Mouse (Mus musculus) layer of hippocampus, adult 8-10 months (tissue): ENCODE data around the gene Dock3. TPM values are rescaled to one million over a fixed set of nuclear protein-coding genes. Genes with fewer than 3 reads are reported as not detected.

Experiments
- DNase-seq, 2 experiments: peaks; one replicate each; pipeline ENCODE4 v3.0.0; 2022; ENCODE audit warnings: low spot score in 2 of 2
- total RNA-seq, 4 experiments: library from RNA; stranded (reverse); gene quantifications; 2 replicates each; pipeline ENCODE4 v1.2.4; 2022

The Dock3 gene
- total RNA-seq = 100 to 1,000 TPM; 105 to 129 (median 117) TPM

DNA sequence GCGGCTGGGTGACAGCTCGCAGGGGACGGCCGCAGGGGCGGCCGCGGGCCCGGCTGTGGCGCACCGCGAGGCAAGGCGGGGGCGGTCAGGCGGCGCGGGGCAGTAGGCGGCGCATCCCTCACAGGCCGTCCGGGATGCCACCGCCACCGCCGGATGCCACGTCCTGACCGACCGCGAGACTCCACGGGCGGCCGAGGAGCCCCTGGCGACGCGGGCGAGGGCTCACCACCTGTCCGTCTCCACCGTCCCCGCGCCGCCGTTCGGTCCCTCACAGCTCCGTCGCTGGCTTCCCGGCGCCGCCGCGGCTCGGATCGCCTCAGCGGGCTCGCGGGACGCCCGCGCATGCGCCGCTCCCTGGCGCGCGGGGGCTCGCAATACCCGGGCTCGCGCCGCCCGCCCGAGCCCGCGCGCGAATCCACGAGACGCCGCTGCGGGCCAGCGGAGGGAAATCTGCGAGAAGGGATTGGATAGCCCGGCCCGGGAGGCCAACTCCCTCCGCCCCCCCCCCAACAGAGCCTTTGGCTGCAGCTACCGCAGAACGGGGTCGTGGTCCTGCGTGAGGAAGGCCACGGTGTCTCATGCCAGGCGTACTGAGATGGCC, at the start of gene Dock3:
Dock3 (minus strand) TSS at position 371 of the 601 bp plus-strand sequence.
- DNase-seq = peak; percentile 59 to 76

DNA sequence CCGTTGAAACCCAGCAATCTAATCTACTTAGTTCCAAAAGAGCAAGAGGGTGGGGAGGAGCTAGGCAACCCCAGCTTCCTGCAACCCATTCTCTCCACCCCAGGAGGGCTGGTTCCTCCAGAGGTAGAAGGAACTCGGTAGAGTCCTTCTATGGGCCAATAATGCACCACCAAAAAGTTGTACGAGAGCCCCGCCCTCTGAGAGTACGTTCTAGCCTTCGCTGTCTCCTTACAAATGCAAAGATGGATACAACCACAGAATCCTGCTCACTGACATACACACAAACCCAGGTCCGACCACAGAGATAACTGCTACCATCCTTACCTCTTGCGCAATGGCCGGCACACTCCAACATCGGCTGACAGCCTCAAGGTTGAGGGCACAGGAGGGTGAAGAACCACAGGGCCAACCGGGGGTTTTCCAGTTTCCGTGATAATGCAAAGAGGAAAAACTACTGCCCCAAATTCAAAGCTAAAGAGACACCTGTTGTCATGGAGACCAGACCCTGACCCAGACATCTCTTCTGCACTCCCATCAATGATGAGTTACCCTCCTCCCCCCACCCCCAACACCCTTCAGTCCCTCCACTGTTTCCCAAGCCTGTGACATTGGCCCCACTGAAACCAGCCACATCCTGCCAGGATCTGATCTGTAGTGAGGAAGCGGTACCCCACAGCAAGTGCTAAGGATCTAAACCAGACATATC, 48.8 kb upstream of the Dock3 start:
- DNase-seq = no peak

DNA sequence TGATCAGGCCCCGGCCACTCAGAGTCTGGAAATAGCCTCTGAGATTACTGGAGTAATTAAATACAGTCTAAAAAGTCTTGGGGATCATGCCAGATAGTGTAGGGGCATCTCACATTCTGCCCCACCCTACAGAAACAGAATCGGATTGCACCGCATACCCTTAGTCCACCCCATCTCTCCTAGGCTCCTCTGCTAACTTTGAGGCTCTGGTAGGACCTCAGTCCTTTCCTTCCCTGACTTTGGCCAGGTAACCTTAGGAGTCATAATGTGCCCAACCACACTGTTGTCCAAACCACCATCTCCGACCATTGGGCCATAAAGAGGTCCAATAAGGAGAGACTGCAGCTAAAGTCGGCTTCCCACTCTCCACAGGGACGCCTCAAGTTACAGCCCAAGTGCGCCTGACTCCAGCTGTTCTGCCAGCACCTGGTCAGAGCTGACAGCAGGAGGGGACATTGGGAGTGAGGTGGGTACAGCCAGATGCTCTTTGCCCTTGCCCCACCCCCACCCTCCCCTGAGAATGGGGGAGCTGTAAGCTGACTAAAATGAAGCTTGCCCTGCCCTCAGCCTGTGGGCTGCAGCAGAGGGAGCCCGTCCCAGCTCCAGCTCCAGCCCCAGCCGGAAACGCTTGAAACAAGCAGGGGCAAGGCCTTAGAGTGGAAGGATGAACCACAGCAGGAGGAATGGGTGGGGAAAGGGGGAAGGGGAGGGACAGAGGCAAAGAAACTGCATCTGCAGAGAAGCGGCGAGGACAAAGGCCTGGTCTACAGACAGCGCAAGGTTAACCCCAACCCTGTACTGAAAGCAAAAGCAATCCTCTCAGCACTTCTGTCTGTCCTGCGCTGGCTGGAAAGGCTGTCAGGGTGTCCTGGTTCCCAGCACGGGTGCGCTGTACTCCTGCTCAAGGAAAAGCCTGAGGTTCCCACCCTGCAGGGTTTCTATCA, 47.9 kb upstream of the Dock3 start:
- no peak for DNase-seq

DNA sequence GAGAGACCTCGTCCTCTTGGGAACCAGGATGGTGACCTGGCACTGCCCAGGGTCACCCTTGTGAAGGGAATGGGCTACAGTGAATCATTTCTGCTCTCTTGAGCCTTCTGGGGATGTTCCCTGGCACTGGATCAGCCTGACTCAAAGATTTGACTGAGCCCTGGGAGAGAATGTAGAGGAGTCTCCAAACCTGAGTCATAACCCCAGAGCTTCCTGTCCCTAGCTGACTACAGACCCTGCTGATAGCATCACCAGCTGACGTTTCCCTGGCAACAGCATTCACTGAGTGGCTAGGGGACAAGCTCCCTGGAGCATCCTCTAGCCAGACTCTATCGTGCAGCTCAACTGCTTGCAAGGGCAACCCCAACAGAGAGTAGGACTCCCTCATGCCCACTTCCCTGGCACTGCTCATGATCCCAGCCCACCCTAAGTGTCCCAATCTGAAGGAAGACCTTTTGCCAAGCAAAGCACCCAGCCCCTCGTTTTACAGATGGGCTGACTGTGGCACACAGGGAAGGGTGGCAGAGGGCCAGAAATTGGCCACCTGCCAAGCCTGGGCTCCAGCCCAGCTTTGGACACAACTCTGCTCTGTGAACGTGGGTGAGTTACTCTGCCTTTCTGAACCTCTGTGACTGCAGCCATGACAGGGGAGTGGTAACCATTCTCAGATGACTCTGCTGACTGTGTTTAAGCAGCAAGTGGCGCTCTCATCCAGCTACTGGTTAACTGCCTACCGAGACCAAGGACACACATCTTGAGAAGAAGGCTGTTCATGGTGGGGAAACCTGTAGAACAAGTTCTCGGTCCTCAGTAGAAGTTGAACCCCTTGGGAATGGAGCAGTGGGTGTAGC, 47.0 kb upstream of the Dock3 start:
- DNase-seq = no peak

DNA sequence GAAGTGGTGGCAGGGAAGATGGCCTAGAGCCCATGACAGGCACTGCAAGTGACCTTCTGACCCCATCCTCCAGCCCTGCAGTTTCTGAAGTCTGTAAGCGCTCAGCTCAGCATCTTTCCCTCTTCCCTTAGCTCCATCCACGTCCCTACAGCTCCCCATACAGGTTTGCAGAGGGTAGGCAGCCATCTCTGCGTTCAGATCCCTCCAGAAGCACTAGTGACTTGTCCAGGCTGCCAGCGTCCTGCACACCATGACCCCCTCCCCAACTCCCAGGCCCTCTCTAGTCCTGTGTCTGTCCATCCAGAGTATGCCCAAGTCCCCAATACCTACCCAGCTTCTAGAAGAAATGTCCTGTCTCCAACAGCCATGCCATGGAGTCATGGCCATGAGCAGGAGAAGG, 46.4 kb upstream of the Dock3 start:
- DNase-seq = no peak

DNA sequence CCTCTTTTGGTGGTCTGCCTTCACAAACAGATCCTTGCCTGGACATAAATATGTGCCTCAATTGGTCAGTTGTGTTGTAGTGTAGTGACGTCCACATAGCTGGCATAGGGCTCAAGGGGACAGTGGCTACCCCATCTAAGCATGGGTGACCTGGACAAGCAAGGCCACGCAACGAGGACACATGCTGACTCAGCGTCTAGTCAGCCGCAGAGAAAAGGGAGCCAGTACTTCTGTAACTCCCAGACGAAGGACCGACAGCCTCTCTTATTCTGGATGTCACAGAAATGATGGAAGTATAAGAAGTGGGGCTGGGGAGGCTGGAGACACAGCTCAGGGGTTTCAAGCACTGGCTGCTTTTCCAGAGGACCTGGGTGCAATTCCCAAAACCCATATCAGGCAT, 45.9 kb upstream of the Dock3 start:
- DNase-seq = no peak

DNA sequence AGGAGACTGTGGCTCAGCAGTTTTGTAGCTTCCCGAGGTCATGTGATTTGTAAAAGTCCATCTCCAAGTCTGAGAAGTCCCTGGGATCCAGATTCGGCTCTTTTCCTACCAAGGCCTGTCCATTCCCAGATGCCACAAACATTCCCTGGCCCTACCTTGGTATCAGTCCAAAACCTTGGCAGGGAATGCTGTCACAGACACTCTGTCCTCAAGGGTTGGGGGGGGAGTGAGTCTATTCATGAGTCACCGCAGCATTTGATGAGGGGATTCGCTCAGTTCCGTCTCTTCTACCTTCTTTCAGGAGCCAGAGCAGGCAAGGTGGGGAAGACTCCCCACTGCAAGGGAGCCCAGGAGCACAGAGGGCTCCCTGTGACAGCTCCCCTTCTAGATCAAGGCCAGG, 44.0 kb upstream of the Dock3 start:
- DNase-seq = no peak

DNA sequence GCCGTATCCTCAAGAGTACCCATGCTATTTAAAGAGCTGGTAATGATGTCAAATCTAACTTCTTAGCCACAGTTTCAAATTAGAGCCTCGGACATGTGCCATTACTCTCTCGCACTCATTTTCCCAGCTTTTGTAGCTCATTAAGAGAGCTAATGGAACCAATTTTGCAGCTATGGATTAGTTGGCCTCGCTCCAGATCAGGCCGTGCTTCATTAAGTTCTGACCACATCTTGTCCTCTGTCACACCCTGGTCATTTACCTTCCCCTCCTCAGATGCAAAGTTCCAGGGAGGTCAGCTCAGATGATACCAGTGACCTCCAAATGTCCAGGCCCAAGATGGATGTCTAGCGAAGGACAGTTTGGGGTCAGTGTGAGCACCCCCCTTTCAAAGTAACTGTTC, 43.0 kb upstream of the Dock3 start:
- no peak for DNase-seq

DNA sequence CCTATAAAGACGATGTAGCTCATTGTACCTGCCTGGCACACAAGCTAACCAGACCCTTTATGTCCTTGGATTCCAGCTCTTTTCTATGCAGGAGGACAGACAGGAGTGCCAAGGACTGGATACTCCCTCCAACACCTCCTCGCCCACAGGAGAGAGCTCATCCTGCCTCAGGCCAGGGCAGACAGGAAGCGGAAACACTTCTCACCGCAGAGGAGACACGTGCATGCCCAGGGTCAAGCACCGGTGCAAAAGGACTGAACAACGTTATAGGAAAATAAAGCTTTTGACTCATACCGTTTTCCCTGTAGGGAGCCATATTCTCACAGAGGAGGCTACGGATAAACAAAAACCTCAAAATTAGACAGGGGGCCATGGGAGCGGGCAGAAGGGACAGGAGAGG, 41.5 kb upstream of the Dock3 start:
- DNase-seq = no peak

DNA sequence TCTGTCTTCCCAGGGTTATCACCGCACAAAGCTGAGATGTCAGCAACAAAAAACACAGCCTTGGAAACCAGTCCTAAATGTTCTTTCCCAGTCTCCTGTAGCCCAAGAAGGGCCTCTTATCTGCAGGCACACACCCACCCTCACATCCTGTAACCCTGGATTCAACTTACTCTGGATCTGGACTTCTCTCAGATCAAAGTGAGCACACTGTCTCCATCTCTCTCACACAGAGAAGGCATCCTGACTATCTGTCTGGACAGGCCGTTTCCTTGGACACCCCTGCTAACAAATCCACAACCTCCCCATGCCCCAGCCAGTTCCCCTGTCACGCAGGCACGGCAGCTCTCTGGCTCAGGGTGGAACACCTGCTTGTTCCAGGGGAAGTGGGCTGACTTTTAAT, 40.6 kb upstream of the Dock3 start:
- no peak for DNase-seq

DNA sequence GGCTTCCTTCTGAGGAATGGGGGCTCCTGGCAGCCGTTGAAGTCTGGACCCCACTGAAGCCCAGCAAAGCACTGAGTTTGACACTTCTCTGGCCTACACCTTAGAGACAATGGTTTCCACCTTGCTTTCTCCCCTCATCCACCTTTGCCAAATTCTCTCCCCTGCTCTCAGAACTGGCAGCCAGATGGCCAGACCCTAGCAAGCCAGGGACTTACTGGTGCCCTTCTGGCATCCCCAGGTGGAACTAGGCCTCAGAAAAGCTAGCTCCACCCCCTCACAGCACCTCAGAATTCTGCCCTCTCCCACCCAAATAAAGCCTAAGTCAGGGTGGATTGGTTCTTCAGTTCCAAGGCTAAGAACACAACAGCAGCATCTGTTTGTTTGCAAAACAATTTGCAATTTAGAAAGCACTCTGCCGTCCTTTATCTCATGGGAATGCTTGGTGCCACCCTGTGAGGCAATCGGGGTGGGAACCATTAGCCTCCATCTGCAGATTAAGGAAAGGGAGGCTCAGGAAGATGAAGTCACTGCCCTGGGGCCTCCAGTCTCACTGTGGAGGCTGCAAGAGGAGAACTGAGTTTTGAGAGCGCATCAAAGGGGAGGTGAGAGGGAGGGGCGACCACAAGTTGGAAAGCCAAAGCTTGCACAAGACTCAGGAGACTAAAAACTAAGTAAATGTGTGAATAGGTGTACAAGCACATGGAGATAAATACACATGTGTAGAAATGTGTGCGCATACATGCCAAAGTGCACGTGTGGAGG, 39.6 kb upstream of the Dock3 start:
- DNase-seq = no peak

DNA sequence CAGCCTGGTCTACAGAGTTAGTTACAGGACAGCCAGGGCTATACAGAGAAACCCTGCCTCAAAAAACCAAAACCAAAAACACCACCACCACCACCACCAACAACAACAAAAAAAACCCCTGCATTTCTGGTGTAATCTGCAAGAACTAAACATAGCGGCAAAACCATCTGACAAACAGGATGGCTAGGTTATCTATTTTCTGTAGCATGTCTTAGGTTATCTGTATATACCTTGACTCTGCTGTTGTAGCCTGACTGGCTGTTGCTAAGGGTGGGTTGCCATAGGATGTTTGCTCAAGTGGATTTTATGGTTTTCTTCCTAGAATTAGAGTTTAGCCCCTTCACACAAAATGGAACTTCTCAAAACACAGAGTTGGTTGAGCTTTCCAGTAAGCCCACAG, 38.1 kb upstream of the Dock3 start:
- DNase-seq = no peak

DNA sequence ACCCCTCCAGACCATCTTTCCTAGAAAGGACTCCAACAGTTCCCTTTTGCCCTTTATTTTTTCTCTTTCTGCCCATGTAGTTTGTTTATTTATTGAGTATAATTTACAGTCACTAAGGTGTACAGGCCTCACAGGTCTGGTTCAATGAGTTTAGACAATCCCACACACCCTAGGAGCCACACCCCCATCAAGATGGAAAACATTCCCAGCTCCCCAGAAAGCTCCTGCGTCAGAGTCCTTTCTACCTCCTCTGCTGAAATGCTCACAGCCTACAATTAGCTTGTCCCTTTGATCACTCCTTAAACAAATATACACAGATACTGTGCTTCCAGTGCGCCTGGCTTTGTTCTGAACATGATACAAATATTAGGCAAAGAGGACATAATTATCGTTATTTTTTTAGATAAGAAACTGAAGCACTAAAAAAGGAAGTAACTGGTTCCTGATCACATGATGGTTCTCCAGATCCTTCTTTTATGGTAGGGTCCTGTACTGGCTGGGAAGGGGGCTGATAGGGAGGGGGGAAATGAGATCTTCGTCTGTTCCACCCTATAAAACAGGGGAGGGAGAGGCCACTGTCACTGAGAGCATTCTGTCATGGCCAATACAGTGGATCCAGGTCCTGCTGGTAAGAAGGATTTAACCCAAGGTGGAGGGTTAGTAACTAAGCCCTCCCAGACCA, 36.2 kb upstream of the Dock3 start:
- no peak for DNase-seq

DNA sequence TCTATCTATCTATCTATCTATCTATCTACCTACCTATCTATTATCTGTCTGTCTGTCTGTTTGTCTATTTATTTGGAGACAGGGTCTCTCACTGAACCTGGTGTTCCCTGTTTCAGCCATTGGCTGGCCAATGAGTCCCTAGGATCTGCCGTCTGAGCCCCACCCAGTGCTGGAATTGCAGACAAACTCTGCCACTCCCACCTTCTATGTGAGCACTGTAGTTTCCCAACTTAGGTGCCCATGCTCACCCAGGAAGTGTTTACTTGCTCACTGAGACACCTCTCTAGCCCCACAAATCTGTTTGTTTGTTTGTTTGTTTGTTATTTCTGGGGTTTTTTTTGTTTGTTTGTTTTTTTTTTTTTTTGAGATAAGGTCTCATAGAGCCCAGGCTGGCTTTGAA, 35.3 kb upstream of the Dock3 start:
- DNase-seq = no peak

DNA sequence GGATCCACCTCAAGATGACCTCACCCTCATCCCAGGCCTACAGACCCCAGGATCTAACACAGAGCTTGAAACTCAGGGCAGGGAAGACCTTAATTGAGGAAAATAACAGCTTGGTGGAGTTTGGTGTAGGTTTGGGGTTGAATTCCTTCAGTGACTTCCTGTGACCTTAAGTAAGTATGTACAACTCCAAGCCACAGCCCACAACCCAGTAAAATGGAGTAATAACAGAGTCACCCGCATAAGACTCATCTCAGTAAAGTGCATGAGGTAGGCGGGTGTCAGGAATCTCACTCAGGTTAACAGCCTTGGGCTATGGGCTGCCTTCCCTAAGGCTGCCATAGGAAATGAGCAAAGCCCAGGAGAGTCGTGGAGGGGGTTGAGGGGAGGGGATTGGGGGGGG, 33.0 kb upstream of the Dock3 start:
- DNase-seq = no peak

DNA sequence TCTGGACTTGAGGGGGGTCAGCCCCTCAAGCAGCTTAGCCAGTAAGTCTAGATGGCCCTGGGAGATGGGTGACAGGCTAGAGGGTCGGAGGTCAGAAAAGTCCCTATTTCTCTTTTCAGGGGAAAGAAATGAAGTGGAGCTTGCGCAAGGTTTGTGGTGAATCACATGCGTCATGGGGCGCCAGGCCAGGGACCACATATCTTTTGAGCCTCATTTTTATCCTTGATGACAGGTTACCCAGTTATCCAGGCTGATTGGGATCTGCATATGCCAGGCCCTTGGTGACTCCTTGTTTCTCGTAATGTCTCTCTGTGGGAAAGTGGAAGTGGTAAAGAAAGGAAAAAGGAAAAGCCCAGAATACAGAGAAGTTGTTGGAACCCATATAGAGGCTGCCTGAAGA, 32.2 kb upstream of the Dock3 start:
- no peak for DNase-seq

DNA sequence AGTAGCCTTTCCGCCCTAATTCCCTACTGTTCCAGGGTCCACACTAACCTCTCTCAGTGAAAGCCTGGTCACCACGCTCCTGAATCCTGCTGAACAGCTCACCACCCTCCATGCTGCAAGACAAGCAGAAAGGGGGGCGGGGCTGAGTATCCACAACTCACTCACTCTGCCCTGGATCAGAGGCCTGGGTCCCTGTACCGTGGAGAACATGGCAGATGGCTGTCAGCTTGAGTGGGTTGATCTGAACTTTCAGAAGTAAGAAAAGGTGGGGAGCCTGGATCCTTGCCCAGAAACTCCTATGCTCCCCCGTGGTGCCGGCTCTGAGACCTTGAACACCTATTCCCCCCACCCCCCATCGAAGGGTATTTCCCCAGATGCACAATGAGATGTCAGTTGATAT, 30.7 kb upstream of the Dock3 start:
- DNase-seq = no peak

DNA sequence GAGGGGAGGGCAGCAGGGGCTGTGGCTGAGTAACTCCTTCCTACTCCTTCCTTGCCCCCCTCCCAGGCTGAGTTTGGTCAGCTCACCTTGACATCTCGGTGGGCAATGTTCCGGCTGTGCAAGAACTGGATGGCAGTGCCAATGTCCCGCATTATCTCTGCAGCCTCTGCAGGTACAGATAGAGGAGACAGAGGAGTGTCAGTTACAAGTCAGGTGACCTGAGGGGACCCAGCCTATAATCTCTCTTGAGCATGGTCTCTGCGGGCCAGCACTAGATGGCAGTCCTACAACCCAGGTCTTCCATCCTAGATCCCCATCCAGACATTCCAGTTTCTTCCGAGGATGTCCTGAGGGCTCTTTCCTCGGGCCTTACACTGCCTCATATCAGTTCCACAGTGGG, 30.1 kb upstream of the Dock3 start:
- no peak for DNase-seq

DNA sequence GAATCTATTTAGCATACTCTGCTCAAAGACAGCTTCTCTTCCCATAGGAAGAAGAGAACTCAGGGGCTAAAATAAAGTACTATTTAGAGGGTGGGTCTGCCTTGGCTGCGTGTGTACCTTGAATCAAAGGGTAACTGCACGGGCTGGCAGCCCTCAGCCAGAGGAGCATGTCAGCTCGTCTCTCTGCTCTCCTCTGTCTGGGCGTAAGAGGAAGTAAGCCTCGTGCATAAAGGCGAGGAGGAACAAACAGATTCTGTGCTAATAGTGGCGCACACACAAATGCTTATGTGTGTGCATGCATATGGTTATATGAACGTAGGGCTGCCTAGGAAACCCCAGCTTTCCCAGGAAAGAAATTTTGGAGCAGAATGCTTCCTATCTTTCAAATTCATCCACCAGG, 29.1 kb upstream of the Dock3 start:
- DNase-seq = no peak

DNA sequence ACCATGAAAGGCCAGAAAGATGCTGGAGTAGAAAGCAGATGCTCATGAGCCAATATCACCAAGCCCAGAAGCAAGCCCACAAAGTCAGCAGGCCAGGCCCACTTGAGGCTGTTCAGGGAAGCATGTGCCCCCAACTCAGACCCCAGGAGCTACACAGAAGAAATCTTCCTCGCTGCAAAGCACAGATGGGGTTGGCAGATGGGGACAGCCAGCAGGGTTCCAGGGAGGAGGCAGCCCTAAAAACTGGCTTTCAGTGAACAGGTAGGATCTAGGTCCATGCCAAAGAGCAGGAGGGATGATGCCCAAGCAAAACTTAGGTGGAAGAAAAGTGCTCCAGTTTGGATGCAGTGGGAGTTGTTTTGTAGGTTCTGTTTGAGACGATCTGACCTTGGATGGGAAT, 28.7 kb upstream of the Dock3 start:
- DNase-seq = no peak
